Mouse (Mus musculus) midbrain, embryonic 14.5 days (tissue): ENCODE data around the gene H2afy2. TPM values are rescaled to one million over a fixed set of nuclear protein-coding genes. Genes with fewer than 3 reads are reported as not detected.

Experiments
- ATAC-seq: fragments of 200-750 bp; cut with Nextera tagmentation; 2 replicates; pipeline ENCODE4 v1.8.0; 2017; ENCODE audit warnings: moderate number of reproducible peaks, moderate library complexity; ENCODE audit not compliant: low FRiP score, low TSS enrichment
- DNase-seq: peaks from one replicate; pipeline ENCODE4 v3.0.0-alpha.2; 2015
- H3K27ac ChIP-seq: fragments of 300-500 bp; sonication (generic); replicated peaks from 2 replicates; pipeline ENCODE4 v1.5.1; 2014; ENCODE audit warnings: mild to moderate bottlenecking, low read depth, low read length, moderate library complexity
- H3K27me3 ChIP-seq: fragments of 300-500 bp; sonication (generic); 2 replicates; pipeline ENCODE4 v1.6.1; 2014; ENCODE audit warnings: low read length, control low read depth, mixed read lengths; ENCODE audit not compliant: control insufficient read depth, insufficient read depth
- H3K36me3 ChIP-seq: fragments of 300-500 bp; sonication (generic); 2 replicates; pipeline ENCODE4 v1.6.1; 2014; ENCODE audit warnings: low read length, control low read depth; ENCODE audit not compliant: control insufficient read depth, insufficient read depth
- H3K4me1 ChIP-seq: fragments of 300-500 bp; sonication (generic); 2 replicates; pipeline ENCODE4 v1.6.1; 2014; ENCODE audit warnings: mild to moderate bottlenecking, antibody characterized with exemption, low read length, control low read depth; ENCODE audit not compliant: control insufficient read depth, insufficient read depth
- H3K4me2 ChIP-seq: fragments of 300-500 bp; sonication (generic); 2 replicates; pipeline ENCODE4 v1.6.1; 2014; ENCODE audit warnings: mild to moderate bottlenecking, low read length, moderate library complexity
- H3K4me3 ChIP-seq: fragments of 300-500 bp; sonication (generic); replicated peaks from 2 replicates; pipeline ENCODE4 v1.5.1; 2014; ENCODE audit warnings: low read depth, low read length
- H3K9ac ChIP-seq: fragments of 300-500 bp; sonication (generic); replicated peaks from 2 replicates; pipeline ENCODE4 v1.6.1; 2014; ENCODE audit warnings: mild to moderate bottlenecking, low read length, moderate library complexity
- H3K9me3 ChIP-seq: fragments of 300-500 bp; sonication (generic); 2 replicates; pipeline ENCODE4 v1.6.1; 2016; ENCODE audit warnings: low read length, control low read depth, mixed read lengths; ENCODE audit not compliant: control insufficient read depth
- WGBS: fragments of 180-500 bp; shearing (Covaris S2); extraction: QIAGEN DNeasy Blood & Tissue Kit; methylation state at CpG from one replicate; pipeline ENCODE4 v1.1.7; 2014; 5-methylcytosine and 5-hydroxymethylcytosine counted together
- polyA plus RNA-seq: library from polyadenylated mRNA; unstranded; fragments of >200 nt; fragmentation: Nextera tagmentation; extraction: Ambion mirVana; gene quantifications from 2 replicates; pipeline ENCODE4 v1.2.1, GENCODE M21; 2014

H2afy2 gene
- 242 and 295 TPM in 2 replicates for polyA plus RNA-seq

DNA sequence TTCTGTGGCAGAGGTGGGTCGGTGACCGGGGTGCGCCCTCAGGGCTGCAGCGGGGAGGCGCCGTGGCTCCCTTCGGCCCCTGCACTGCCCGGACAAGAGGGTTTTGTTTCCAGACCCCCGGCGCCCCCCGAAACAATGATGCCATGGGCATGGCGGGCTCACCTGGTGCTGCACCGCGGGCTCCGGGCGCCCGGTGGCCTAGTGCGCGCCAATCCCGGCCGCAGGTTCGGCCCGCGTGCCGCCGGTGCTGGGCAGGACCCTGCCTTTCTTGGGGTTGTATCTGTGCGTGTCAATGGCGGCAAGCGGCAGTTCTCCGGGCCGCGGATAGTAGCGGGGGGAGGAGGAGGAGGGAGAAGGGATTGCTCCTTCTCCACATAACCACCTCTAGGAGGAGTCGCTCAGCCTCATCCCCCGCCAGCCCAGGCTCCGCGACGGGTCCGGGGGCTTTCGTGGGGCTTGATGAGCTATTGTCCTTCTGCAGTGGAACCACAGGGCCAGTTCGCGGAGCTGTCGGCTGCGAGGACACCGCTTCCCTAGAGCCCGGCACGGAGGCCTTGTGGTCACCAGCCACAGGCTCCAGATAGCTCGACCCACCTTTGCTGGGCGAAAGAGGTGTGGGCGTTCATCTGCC, at the start of gene H2afy2:
H2afy2 (minus strand) TSS at position 527 of the 631 bp plus-strand sequence.
- no peaks in the 10 kb centered on the region for H3K9me3 ChIP-seq
- peak; percentile 90 for ATAC-seq
- peak within 1 kb of the TSS; percentile 100 for H3K27ac ChIP-seq
- H3K4me1 ChIP-seq = peaks cover 25% of the 10 kb centered on the region
- H3K9ac ChIP-seq = peak within 1 kb of the TSS; percentile 100
- peak; percentile 93 for DNase-seq
- 0% methylated on average over 50 of the region's 50 CpGs for WGBS
- H3K4me2 ChIP-seq = peak within 1 kb of the TSS; percentile 71
- H3K36me3 ChIP-seq = no peaks in the 10 kb centered on the region
- peak within 1 kb of the TSS; percentile 90 for H3K4me3 ChIP-seq
- H3K27me3 ChIP-seq = no peaks in the 10 kb centered on the region

DNA sequence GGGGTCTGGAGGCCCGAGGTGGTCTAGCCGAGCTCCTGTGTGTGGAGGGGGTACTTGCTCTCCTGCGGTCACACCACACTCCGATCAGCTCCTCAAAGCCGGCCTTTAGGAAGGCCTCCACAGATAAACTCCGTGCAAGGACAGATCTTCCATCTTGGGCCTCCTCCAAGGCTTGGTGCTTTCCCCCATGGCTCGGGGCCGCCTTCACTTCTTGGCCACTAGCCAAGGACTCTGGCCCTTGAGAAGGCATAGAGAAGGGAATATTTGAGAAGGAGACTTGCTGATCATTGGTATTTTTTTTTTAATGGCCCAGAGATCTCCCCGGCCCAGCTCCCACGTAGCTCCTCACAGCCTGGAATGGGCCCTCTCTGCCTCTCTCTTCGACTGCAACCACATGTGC, 48.8 kb upstream of the H2afy2 start:
- Histone ChIP-seq H3K27me3 (no peaks in the 10 kb centered on the region), H3K9ac (no peak overlapping the region), H3K4me1 (no peaks in the 10 kb centered on the region), H3K4me3 (no peak overlapping the region), H3K9me3 (no peaks in the 10 kb centered on the region), H3K4me2 (no peak overlapping the region), H3K27ac (no peak overlapping the region), H3K36me3 (no peaks in the 10 kb centered on the region)
- ATAC-seq = no peak
- DNase-seq = no peak
- WGBS = 92% methylated on average over 11 of the region's 11 CpGs

DNA sequence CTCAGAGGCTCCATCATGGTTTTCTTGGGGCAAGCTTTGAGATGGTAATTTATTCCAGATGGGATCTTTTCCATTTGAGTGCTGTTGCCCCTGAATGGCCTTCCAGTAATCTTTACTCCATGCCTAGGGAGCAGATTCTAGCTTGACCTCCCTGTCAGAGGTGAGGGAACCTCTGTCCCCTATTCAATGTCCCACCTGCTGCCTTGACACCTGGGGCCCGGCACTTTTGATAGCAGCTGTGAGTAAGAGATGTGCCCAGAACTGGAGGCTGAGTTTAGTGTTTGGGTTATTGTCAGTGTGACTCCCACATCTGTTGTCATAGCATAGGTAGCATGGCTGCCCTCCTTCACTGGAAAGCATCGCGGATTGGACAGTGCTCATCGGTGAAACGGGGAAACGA, 47.8 kb upstream of the H2afy2 start:
- peaks cover 6% of the 10 kb centered on the region; the same call in 1 of the 2 replicates for H3K4me1 ChIP-seq
- DNase-seq (no peak), ATAC-seq (no peak)
- no peaks in the 10 kb centered on the region for H3K36me3 ChIP-seq
- no peak overlapping the region for H3K4me3 ChIP-seq
- no peak overlapping the region for H3K4me2 ChIP-seq
- 94% methylated on average over 6 of the region's 6 CpGs for WGBS
- H3K27ac ChIP-seq = no peak overlapping the region
- H3K9me3 ChIP-seq = no peaks in the 10 kb centered on the region
- no peak overlapping the region for H3K9ac ChIP-seq
- no peaks in the 10 kb centered on the region for H3K27me3 ChIP-seq

DNA sequence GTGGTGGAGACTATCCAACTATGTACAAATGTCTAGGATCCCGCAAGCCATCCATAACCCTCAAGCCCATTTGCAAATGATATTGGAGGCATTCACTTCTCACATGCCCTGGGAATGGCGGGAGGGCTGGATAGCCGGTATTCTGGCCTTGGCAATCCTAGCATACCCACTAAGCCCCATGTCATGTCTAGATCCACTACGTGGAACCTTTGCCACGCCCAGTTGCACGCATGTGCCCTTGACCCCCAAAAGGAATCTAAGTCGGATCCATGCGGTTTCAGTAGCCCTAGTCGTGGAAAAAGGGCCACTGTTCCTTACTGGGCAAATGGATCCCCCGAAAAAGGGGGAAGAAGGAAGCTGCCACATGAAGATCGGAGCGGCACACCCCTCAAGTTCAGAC, 47.3 kb upstream of the H2afy2 start:
- Histone ChIP-seq H3K36me3 (no peaks in the 10 kb centered on the region), H3K4me3 (no peak overlapping the region), H3K9me3 (no peaks in the 10 kb centered on the region), H3K9ac (no peak overlapping the region), H3K27ac (no peak overlapping the region), H3K27me3 (no peaks in the 10 kb centered on the region), H3K4me1 (peaks cover 6% of the 10 kb centered on the region; the same call in 1 of the 2 replicates), H3K4me2 (no peak overlapping the region)
- 80% methylated on average over 12 of the region's 12 CpGs for WGBS
- DNase-seq = no peak
- no peak for ATAC-seq

DNA sequence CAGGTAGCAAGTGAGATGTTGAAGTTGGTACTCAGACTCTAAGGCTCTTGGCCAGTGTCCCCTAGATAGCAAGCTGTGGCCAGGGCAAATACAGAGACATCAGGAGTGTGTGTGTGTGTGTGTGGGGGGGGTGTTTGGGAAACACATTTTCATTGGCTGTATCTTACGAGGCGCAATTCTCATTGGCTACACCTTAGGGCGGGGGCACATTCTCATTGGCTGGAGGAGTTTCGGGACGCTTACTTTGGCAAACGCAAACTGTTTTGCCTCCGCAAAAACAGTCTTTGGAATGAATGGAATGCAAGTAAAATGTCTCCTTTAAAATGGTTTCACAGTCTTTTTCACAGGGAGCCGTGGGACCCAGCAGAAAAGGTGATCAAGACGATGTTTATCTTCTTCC, 46.9 kb upstream of the H2afy2 start:
- Histone ChIP-seq H3K27me3 (no peaks in the 10 kb centered on the region), H3K36me3 (no peaks in the 10 kb centered on the region), H3K9ac (no peak overlapping the region), H3K4me2 (no peak overlapping the region), H3K27ac (no peak overlapping the region), H3K4me3 (no peak overlapping the region), H3K4me1 (peaks cover 6% of the 10 kb centered on the region; the same call in 1 of the 2 replicates), H3K9me3 (no peaks in the 10 kb centered on the region)
- 60% methylated on average over 9 of the region's 9 CpGs for WGBS
- ATAC-seq (no peak), DNase-seq (no peak)

DNA sequence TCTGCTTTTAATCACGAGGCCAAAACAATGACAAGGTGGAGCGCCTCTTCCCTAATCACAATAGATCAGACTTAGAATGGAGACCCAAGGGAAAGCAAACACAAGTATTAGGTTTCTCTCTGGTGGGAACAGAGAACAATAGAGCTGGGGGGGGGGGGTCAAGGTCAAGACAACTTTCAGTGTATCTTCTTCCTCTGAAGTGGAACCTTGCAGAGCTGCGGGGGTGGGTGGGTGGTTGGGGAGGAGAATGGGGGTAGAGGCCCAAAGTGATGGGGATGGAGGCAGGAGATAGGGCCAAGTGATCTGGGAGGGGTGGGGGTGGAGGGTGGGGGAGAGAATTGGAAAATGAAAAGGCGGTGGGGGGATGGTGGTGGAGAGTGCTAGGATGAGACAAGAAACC, 45.1 kb upstream of the H2afy2 start:
- no peak overlapping the region for H3K9ac ChIP-seq
- no peak overlapping the region for H3K27ac ChIP-seq
- H3K4me1 ChIP-seq = peaks cover 6% of the 10 kb centered on the region; the same call in 1 of the 2 replicates
- WGBS = 58% methylated on average over 4 of the region's 4 CpGs
- H3K9me3 ChIP-seq = no peaks in the 10 kb centered on the region
- no peak overlapping the region for H3K4me3 ChIP-seq
- H3K4me2 ChIP-seq = no peak overlapping the region
- H3K36me3 ChIP-seq = no peaks in the 10 kb centered on the region
- no peak for DNase-seq
- H3K27me3 ChIP-seq = no peaks in the 10 kb centered on the region
- no peak for ATAC-seq

DNA sequence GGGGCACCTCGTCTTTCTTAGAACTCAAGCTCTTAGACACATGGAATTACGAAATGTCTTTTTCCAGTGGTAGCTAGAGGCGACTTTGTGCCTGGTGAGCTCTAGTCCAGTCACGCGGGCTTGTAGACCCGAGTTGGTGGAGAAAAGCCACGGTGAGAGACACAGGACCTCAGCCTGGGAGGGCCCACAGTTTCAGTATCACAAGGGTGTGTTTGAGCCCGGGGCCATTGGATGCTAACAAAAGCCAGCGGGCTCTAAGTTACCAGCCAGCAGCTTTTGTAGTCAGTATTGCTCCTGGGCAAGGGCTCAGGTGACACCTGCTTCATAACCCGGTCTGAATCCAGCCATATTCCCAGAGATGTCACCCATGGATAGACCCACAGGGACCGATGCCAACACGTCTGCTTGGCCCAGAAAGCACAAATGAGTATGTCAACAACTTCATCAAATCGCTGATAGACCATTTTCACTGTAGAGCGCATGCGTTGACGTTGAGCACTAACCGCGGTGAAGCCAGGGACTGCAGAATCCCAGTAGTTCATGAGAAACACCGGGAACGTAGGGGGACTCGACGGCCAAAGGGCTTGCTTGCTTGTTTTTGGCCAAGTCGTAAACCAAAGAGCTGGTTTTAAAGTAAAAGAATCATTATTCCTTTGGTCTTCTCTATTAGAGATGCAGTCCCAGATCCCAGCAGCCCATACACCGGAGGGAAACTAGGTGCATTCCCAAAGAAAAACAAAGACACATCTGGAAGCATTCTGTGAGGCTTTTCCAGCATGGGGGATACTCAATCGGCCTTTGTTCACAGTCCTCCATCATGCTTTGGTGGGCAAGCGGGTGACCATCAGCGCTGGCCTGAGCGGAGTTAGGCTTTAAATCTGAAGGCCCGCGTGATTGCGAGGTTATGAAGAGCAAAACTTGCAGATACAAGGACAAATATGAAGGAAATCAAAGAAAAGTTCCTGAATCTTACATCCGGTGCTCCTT, 44.3 kb upstream of the H2afy2 start:
- no peak overlapping the region for H3K9ac ChIP-seq
- no peak overlapping the region for H3K4me2 ChIP-seq
- no peaks in the 10 kb centered on the region for H3K27me3 ChIP-seq
- WGBS = 92% methylated on average over 32 of the region's 32 CpGs
- no peak for DNase-seq
- no peaks in the 10 kb centered on the region for H3K36me3 ChIP-seq
- no peak for ATAC-seq
- peaks cover 6% of the 10 kb centered on the region; the same call in 1 of the 2 replicates for H3K4me1 ChIP-seq
- H3K27ac ChIP-seq = no peak overlapping the region
- no peak overlapping the region for H3K4me3 ChIP-seq
- H3K9me3 ChIP-seq = no peaks in the 10 kb centered on the region

DNA sequence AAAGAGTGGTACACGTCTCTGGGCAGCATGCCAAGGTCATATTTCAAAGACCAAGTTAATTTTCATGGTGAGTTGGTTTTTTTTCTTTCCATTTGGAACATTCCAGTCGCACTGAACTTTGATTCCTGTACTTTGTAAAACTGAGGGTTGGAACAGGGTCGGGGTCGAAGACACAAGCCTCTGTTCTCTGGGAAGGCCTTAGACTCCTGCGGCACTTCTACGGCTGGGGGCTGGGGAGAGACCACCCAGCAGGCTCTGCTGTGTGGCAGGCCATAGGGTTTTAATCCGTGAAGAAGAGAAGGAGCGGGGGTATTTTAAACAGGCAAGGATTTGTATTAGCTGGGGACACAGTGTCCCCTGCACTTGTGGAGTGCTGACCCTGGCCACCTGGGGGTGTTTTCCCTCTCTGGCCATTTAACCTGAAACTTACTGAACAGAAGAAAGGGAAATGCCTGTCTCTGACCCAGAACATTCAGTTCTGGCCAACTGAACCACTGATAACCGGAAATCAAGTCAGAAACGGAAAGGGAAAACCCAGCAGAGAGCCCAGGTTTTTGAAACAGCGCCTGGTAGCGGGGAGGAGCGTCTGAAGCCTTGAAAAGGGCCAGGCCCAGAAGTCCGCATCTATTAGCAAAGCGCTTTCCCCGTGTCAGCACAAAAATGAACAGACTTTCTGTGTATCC, 42.9 kb upstream of the H2afy2 start:
- H3K4me1 ChIP-seq = peaks cover 6% of the 10 kb centered on the region; the same call in 1 of the 2 replicates
- H3K4me2 ChIP-seq = no peak overlapping the region
- no peak overlapping the region for H3K27ac ChIP-seq
- no peaks in the 10 kb centered on the region for H3K36me3 ChIP-seq
- DNase-seq (peak; percentile 36), ATAC-seq (no peak)
- no peaks in the 10 kb centered on the region for H3K9me3 ChIP-seq
- 15% methylated on average over 16 of the region's 16 CpGs for WGBS
- no peaks in the 10 kb centered on the region for H3K27me3 ChIP-seq
- no peak overlapping the region for H3K4me3 ChIP-seq
- no peak overlapping the region for H3K9ac ChIP-seq
